In genomic region chr12:16877141-16877540, GRCm38 (mm10) we compare ENCODE assay signal across 9 mouse cellular contexts. TPM values are rescaled to one million over a fixed set of nuclear protein-coding genes. Genes with fewer than 3 reads are reported as not detected.
A peak's percentile ranks its signal among the peaks of the same experiment; 100 is the strongest.
DNase-seq lines count a peak whose midpoint lies in the region; ATAC-seq and TF ChIP-seq lines count a peak whose summit lies in the region.
"Had no signal": no experiment of that assay in that cellular context is flagged by ENCODE, and none has a peak within 500 bp of the region (broad histone marks: within the 10 kb centered on the region; RNA-seq: fewer than 3 reads in every experiment).

No protein-coding gene starts in this region.

- peak; percentile 33; the same call in 1 of the 2 replicates for ATAC-seq in lung, embryonic 15.5 days (ENCODE audit: borderline replicate concordance, extremely low read depth, low FRiP score, low TSS enrichment)
- no peak for ATAC-seq in intestine, embryonic 15.5 days
- ATAC-seq in stomach, embryonic 15.5 days (ENCODE audit: insufficient read depth, low FRiP score, low read depth), result no peak
- no peak for ATAC-seq in midbrain, postnatal 0 days (ENCODE audit: low FRiP score)

- no peak for TF ChIP-seq POLR2A in heart, adult 2 months (IDR thresholded peaks at IDR 0.05; ENCODE audit: insufficient read depth, low read depth, low read length)
- no peak for TF ChIP-seq POLR2A in lung, adult 2 months (IDR thresholded peaks at IDR 0.05; ENCODE audit: borderline replicate concordance, extremely low read depth, low read depth, low read length)

- H3K27ac ChIP-seq in heart, adult 2 months, result peak overlapping the region; percentile 72
- H3K27ac ChIP-seq in lung, embryonic 15.5 days, result peak overlapping the region; percentile 68
- H3K27ac ChIP-seq in intestine, embryonic 15.5 days, result 0 out of 2 replicates have a peak overlapping the region, but pooled peaks have one; percentile 42
- peak overlapping the region; percentile 52 for H3K27ac ChIP-seq in stomach, embryonic 15.5 days
- no peak overlapping the region for H3K27ac ChIP-seq in midbrain, postnatal 0 days (ENCODE audit: low read depth, low read length)

- no peaks in the 10 kb centered on the region for H3K27me3 ChIP-seq in heart, adult 2 months (ENCODE audit: control insufficient read depth, insufficient read depth, low read length)
- H3K27me3 ChIP-seq in lung, embryonic 15.5 days, result no peaks in the 10 kb centered on the region
- H3K27me3 ChIP-seq in intestine, embryonic 15.5 days (replicated peaks), result no peaks in the 10 kb centered on the region
- H3K27me3 ChIP-seq in stomach, embryonic 15.5 days (replicated peaks), result no peaks in the 10 kb centered on the region
- no peaks in the 10 kb centered on the region for H3K27me3 ChIP-seq in midbrain, postnatal 0 days (ENCODE audit: insufficient read depth, low read length)

- H3K4me3 ChIP-seq in heart, adult 2 months, result no peak overlapping the region
- no peak overlapping the region for H3K4me3 ChIP-seq in lung, embryonic 15.5 days
- H3K4me3 ChIP-seq in lung, adult 2 months (replicated peaks; ENCODE audit: extremely low read depth, low read depth, low read length), result no peak overlapping the region
- H3K4me3 ChIP-seq in intestine, embryonic 15.5 days (replicated peaks), result no peak overlapping the region
- H3K4me3 ChIP-seq in stomach, embryonic 15.5 days (replicated peaks), result no peak overlapping the region
- no peak overlapping the region for H3K4me3 ChIP-seq in midbrain, postnatal 0 days (ENCODE audit: low read depth, low read length)

- no peak for DNase-seq in heart, adult 2 months
- no peak for DNase-seq in heart, postnatal 25 days (ENCODE audit: low spot score)
- DNase-seq in lung, adult 2 months, result no peak
- no peak for DNase-seq in urinary bladder, postnatal 14 days (ENCODE audit: low spot score)
- DNase-seq in midbrain, postnatal 0 days (ENCODE audit: low spot score), result no peak
- DNase-seq: cerebellum, adult 11-12 months had no signal

- whole genome bisulfite sequencing in heart, adult 2 months, result 34% methylated on average over 5 of the region's 5 CpGs
- 13% methylated on average over 5 of the region's 5 CpGs for WGBS in lung, embryonic 15.5 days
- 33% methylated on average over 5 of the region's 5 CpGs for WGBS in lung, adult 2 months
- WGBS in intestine, embryonic 15.5 days, result 39% methylated on average over 5 of the region's 5 CpGs
- WGBS in stomach, embryonic 15.5 days, result 37% methylated on average over 5 of the region's 5 CpGs
- WGBS in midbrain, postnatal 0 days, result 52% methylated on average over 5 of the region's 5 CpGs

- intact Hi-C loops in heart, adult 2 months (cut with DNase I), result no loop called here
- intact Hi-C loops in heart, postnatal 25 days (cut with DNase I), result no loop called here

- H3K4me1 ChIP-seq in heart, adult 2 months (ENCODE audit: control insufficient read depth, insufficient read depth, low read length), result peaks cover 23% of the 10 kb centered on the region
- H3K4me1 ChIP-seq in lung, embryonic 15.5 days, result peaks cover 59% of the 10 kb centered on the region
- peaks cover 38% of the 10 kb centered on the region for H3K4me1 ChIP-seq in lung, adult 2 months (ENCODE audit: control insufficient read depth, insufficient read depth, low read length)
- peaks cover 36% of the 10 kb centered on the region for H3K4me1 ChIP-seq in intestine, embryonic 15.5 days (replicated peaks)
- H3K4me1 ChIP-seq in stomach, embryonic 15.5 days, result peaks cover 36% of the 10 kb centered on the region
- H3K4me1 ChIP-seq in midbrain, postnatal 0 days (ENCODE audit: insufficient read depth, low read length), result no peaks in the 10 kb centered on the region

- no peaks in the 10 kb centered on the region for H3K79me2 ChIP-seq in heart, adult 2 months (replicated peaks; ENCODE audit: control insufficient read depth, insufficient read depth, low read length)

- H3K9me3 ChIP-seq in lung, embryonic 15.5 days, result no peaks in the 10 kb centered on the region
- H3K9me3 ChIP-seq in intestine, embryonic 15.5 days, result no peaks in the 10 kb centered on the region
- H3K9me3 ChIP-seq in stomach, embryonic 15.5 days, result no peaks in the 10 kb centered on the region
- H3K9me3 ChIP-seq in midbrain, postnatal 0 days (ENCODE audit: low read length), result no peaks in the 10 kb centered on the region

- no peaks in the 10 kb centered on the region for H3K36me3 ChIP-seq in heart, adult 2 months (ENCODE audit: control insufficient read depth, insufficient read depth, low read length)
- no peaks in the 10 kb centered on the region for H3K36me3 ChIP-seq in lung, embryonic 15.5 days
- no peaks in the 10 kb centered on the region for H3K36me3 ChIP-seq in intestine, embryonic 15.5 days
- H3K36me3 ChIP-seq in stomach, embryonic 15.5 days, result no peaks in the 10 kb centered on the region
- H3K36me3 ChIP-seq in midbrain, postnatal 0 days (ENCODE audit: insufficient read depth, low read length), result no peaks in the 10 kb centered on the region

- TF ChIP-seq EP300 in heart, adult 2 months (IDR thresholded peaks at IDR 0.05; ENCODE audit: insufficient read depth, low read depth, low read length), result no peak

- H3K4me2 ChIP-seq in lung, embryonic 15.5 days, result no peak overlapping the region
- H3K4me2 ChIP-seq in intestine, embryonic 15.5 days (replicated peaks), result no peak overlapping the region
- H3K4me2 ChIP-seq in stomach, embryonic 15.5 days, result no peak overlapping the region
- H3K4me2 ChIP-seq in midbrain, postnatal 0 days (ENCODE audit: low read depth, low read length, poor library complexity, severe bottlenecking), result no peak overlapping the region

- TF ChIP-seq CTCF in heart, adult 2 months (IDR thresholded peaks at IDR 0.05), result no peak
- TF ChIP-seq CTCF in lung, adult 2 months (IDR thresholded peaks at IDR 0.05; ENCODE audit: insufficient read depth, low read length), result no peak
- TF ChIP-seq CTCF in midbrain, postnatal 0 days (IDR thresholded peaks at IDR 0.05), result no peak

- H3K9ac ChIP-seq in heart, adult 2 months (ENCODE audit: low read depth, low read length), result no peak overlapping the region
- H3K9ac ChIP-seq in lung, embryonic 15.5 days, result no peak overlapping the region
- H3K9ac ChIP-seq in intestine, embryonic 15.5 days, result no peak overlapping the region
- H3K9ac ChIP-seq in stomach, embryonic 15.5 days, result no peak overlapping the region
- H3K9ac ChIP-seq in midbrain, postnatal 0 days (replicated peaks; ENCODE audit: low read length, poor library complexity, severe bottlenecking), result no peak overlapping the region

RNA-seq across cellular contexts. Expression of gene Rock2, which starts 17.6 kb away (rescaled TPM):
- total RNA-seq in heart, adult 2 months (2021), result 10 to 100 TPM; 78.0 to 80.2 TPM
- 11.2 and 27.6 TPM in 2 replicates for polyA plus RNA-seq in heart, adult 2 months (2012; rRNA removed)
- total RNA-seq in heart, postnatal 25 days (2021), result 10 to 100 TPM; 72.8 to 84.7 TPM
- 20.0 and 20.9 TPM in 2 replicates for polyA plus RNA-seq in lung, embryonic 15.5 days (2015; fragmentation: Nextera tagmentation; extraction: Ambion mirVana)
- polyA plus RNA-seq in lung, adult 2 months (2012; rRNA removed), result 6.5 and 11.4 TPM in 2 replicates
- 17.9 and 19.7 TPM in 2 replicates for polyA plus RNA-seq in intestine, embryonic 15.5 days (2015; fragmentation: Nextera tagmentation; extraction: Ambion mirVana)
- polyA plus RNA-seq in stomach, embryonic 15.5 days (2015; fragmentation: Nextera tagmentation; extraction: Ambion mirVana), result 20.5 and 21.7 TPM in 2 replicates
- 27.3 and 40.5 TPM in 2 replicates for total RNA-seq in midbrain, postnatal 0 days (2014; rRNA removed)
- polyA plus RNA-seq in midbrain, postnatal 0 days (2015; fragmentation: Nextera tagmentation; extraction: Ambion mirVana), result 9.0 and 12.7 TPM in 2 replicates
